Mouse (Mus musculus): ENCODE measurements at regions not wholly inside any gene's neighbourhood (a gene's known extent, or its start where the extent isn't known, plus 50 kb on each side); places are given as distances from the start of the nearest gene placed in this dataset.

DNA sequence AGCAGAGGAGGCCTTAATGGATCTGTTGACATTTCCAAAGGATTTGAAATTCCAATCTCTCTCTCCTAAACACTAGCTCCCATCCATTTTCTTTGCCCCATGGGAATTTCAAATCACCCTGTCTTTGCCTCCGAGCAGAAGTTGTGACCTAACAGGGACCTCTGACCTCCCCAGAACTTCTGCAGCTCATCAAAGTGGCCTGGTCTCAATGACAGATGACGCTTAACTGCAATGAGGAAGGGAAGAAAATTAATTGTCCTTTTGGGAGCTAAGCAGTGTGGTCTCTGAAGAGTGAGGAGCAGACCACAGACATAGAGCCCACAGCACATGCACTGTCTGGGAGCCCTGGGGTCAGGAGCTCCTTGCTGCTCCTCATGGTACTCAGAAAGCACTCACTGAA is 155.3 kb downstream of the Tox3 start:
- TF ChIP-seq POLR2A (IDR thresholded peaks at IDR 0.05; ENCODE audit: low read depth, low read length) (no peak), CTCF (IDR thresholded peaks at IDR 0.05; ENCODE audit: extremely low read depth, insufficient read depth, insufficient read length, insufficient replicate concordance) (no peak)
- WGBS: 65% methylated on average over 2 of the region's 2 CpGs
- no peaks in the 10 kb centered on the region for H3K36me3 ChIP-seq (ENCODE audit: control insufficient read depth, insufficient read depth, low read length)
- no peaks in the 10 kb centered on the region for H3K27me3 ChIP-seq (ENCODE audit: control insufficient read depth, insufficient read depth, low read length)
- no peak overlapping the region for H3K4me3 ChIP-seq (ENCODE audit: extremely low read depth, insufficient read depth, insufficient read length)
- H3K4me1 ChIP-seq (ENCODE audit: control insufficient read depth, insufficient read depth, insufficient read length): no peaks in the 10 kb centered on the region
- no peak overlapping the region for H3K27ac ChIP-seq (ENCODE audit: insufficient read depth, low read length)
- no peak for DNase-seq (ENCODE audit: low read depth in 1 of 2, low spot score in 2 of 2)

DNA sequence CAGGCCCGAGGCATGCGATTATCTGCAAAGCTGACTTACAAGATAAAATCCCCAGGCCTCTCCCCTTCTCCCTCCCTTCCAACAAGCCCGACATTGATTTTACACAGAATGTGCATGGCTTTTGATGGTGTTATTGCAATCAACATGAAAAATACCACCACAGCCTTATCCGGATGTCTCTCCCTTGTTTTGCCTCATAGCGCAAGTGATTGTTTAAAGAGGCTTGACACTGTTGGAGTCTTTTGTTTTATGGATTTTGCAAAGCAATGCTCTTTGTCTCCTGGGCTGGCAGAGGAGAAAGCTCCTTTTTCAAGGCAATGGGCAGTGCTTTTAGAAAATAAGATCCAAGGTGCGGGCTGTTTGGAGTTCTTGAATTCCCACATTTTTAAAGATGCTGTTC is 165.3 kb downstream of the Tox3 start:
- no peak overlapping the region for H3K27ac ChIP-seq (ENCODE audit: insufficient read depth, low read length)
- no peak for DNase-seq (ENCODE audit: low read depth in 1 of 2, low spot score in 2 of 2)
- 78% methylated on average over 6 of the region's 6 CpGs for WGBS
- H3K27me3 ChIP-seq (ENCODE audit: control insufficient read depth, insufficient read depth, low read length): no peaks in the 10 kb centered on the region
- no peak for TF ChIP-seq POLR2A (IDR thresholded peaks at IDR 0.05; ENCODE audit: low read depth, low read length)
- no peak for TF ChIP-seq CTCF (IDR thresholded peaks at IDR 0.05; ENCODE audit: extremely low read depth, insufficient read depth, insufficient read length, insufficient replicate concordance)
- H3K36me3 ChIP-seq (ENCODE audit: control insufficient read depth, insufficient read depth, low read length): no peaks in the 10 kb centered on the region
- no peaks in the 10 kb centered on the region for H3K4me1 ChIP-seq (ENCODE audit: control insufficient read depth, insufficient read depth, insufficient read length)
- no peak overlapping the region for H3K4me3 ChIP-seq (ENCODE audit: extremely low read depth, insufficient read depth, insufficient read length)

DNA sequence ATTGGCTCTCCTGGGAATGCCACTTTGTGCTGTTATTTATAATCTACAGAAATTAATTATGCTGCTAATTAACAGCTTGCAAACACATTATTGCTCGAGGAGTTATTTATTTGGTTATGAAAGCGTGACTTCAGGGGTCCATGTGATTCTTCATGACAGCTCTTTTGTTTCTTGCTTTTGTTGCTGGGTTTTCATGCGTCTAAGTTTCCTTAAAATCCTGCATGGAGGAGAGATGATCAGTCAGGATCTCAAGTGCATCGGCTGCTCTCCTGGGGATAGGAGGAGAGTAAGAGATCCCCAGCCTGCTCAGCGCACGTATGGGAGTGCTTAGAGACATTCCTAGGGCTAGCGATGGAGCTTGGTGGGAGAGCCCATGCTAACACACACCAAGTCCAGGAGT is 171.4 kb downstream of the Tox3 start:
- Histone ChIP-seq H3K36me3 (ENCODE audit: control insufficient read depth, insufficient read depth, low read length) (no peaks in the 10 kb centered on the region), H3K27ac (ENCODE audit: insufficient read depth, low read length) (no peak overlapping the region), H3K27me3 (ENCODE audit: control insufficient read depth, insufficient read depth, low read length) (no peaks in the 10 kb centered on the region), H3K4me1 (ENCODE audit: control insufficient read depth, insufficient read depth, insufficient read length) (no peaks in the 10 kb centered on the region), H3K4me3 (ENCODE audit: extremely low read depth, insufficient read depth, insufficient read length) (no peak overlapping the region)
- TF ChIP-seq CTCF (IDR thresholded peaks at IDR 0.05; ENCODE audit: extremely low read depth, insufficient read depth, insufficient read length, insufficient replicate concordance) (no peak), POLR2A (IDR thresholded peaks at IDR 0.05; ENCODE audit: low read depth, low read length) (no peak)
- WGBS: 81% methylated on average over 7 of the region's 7 CpGs
- no peak for DNase-seq (ENCODE audit: low read depth in 1 of 2, low spot score in 2 of 2)

DNA sequence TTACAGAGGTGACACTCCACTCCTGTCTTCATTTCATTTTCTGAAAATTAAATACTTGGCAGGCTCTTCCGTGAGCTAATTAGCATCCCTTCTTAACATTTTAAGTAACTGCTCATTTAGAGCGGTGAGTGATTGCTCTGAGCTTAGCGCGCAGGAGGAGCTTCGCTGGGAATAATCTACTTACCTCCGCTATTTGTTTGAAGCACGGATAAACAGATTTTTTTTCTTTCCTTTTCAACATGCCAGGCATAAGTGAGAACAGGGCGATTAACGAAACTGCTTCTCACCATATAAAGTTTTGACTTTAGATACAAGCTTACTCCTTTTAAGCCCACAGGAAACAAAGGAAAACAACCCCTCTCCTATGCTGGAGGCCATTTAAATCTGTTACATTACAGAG is 171.8 kb downstream of the Tox3 start:
- no peak overlapping the region for H3K4me3 ChIP-seq (ENCODE audit: extremely low read depth, insufficient read depth, insufficient read length)

DNA sequence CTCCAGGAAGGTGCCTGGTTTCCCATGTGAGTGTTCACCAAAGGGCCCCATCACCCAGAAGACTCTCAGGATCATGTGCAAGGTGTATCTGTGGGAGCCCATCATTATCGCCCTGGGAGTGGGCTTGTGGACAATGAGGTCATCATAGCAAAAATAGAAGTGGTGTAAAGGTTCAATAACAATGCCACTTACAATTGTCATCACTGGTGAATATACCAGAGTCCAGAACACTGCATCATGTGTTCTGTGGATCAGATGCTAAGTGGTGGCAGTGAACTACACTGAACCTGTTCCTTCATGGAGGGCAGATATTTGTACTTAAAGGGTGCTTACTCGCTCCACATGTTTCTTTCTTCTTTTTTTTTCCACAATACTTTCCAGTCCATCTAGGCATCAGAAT is 181.5 kb downstream of the Tox3 start:
- 90% methylated on average over 2 of the region's 2 CpGs for WGBS
- DNase-seq (ENCODE audit: low read depth in 1 of 2, low spot score in 2 of 2): no peak
- Histone ChIP-seq H3K27me3 (ENCODE audit: control insufficient read depth, insufficient read depth, low read length) (no peaks in the 10 kb centered on the region), H3K27ac (ENCODE audit: insufficient read depth, low read length) (no peak overlapping the region), H3K36me3 (ENCODE audit: control insufficient read depth, insufficient read depth, low read length) (no peaks in the 10 kb centered on the region), H3K4me3 (ENCODE audit: extremely low read depth, insufficient read depth, insufficient read length) (no peak overlapping the region), H3K4me1 (ENCODE audit: control insufficient read depth, insufficient read depth, insufficient read length) (no peaks in the 10 kb centered on the region)
- no peak for TF ChIP-seq POLR2A (IDR thresholded peaks at IDR 0.05; ENCODE audit: low read depth, low read length)
- no peak for TF ChIP-seq CTCF (IDR thresholded peaks at IDR 0.05; ENCODE audit: extremely low read depth, insufficient read depth, insufficient read length, insufficient replicate concordance)

More for the DNA sequence above, 171.8 kb downstream of the Tox3 start:
- DNase-seq (ENCODE audit: low read depth in 1 of 2, low spot score in 2 of 2): no peak
- WGBS: 61% methylated on average over 9 of the region's 9 CpGs
- no peaks in the 10 kb centered on the region for H3K4me1 ChIP-seq (ENCODE audit: control insufficient read depth, insufficient read depth, insufficient read length)
- TF ChIP-seq CTCF (IDR thresholded peaks at IDR 0.05; ENCODE audit: extremely low read depth, insufficient read depth, insufficient read length, insufficient replicate concordance) (no peak), POLR2A (IDR thresholded peaks at IDR 0.05; ENCODE audit: low read depth, low read length) (no peak)
- no peak overlapping the region for H3K27ac ChIP-seq (ENCODE audit: insufficient read depth, low read length)
- no peaks in the 10 kb centered on the region for H3K36me3 ChIP-seq (ENCODE audit: control insufficient read depth, insufficient read depth, low read length)
- no peaks in the 10 kb centered on the region for H3K27me3 ChIP-seq (ENCODE audit: control insufficient read depth, insufficient read depth, low read length)

DNA sequence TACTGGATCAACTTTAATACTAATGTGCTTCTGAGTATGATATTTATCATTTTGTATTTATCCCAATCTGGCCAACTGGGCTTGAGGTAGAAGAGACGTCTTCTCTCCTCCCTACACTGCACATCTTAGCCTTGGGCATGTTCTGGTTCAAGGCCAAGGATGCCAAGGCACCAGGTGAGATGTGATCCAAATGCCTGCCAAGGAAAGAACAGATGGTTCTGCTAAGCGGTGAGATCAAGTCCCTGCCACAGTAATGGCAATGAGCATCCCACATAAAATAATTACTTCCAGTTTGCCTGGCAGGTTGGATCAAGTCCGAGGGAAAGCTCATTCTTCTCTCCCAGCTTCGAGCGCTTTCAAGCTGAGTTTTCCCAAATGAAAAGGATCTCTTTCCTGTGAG is 196.7 kb downstream of the Tox3 start:
- no peaks in the 10 kb centered on the region for H3K36me3 ChIP-seq (ENCODE audit: control insufficient read depth, insufficient read depth, low read length)

DNA sequence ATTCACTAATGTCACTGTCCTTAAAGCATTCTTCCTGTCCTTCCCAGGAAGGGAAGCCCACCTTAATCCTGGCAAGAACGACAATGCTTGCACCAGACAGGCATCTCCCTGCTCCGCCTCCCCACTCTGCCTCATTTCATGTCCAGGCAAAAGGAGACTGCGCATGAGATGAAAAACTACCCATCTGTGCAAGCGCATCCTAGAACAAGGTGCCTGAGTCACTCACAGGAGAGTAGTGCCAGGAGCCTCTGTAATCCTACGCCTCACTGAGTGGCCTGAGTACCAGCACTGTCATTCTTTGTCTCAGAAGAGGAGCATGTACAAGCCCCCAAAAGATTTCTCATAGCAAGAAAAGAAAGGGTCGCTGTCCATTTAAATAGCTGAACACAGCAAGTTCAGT is 198.2 kb downstream of the Tox3 start:
- WGBS: 78% methylated on average over 6 of the region's 6 CpGs
- TF ChIP-seq POLR2A (IDR thresholded peaks at IDR 0.05; ENCODE audit: low read depth, low read length): no peak
- no peak for TF ChIP-seq CTCF (IDR thresholded peaks at IDR 0.05; ENCODE audit: extremely low read depth, insufficient read depth, insufficient read length, insufficient replicate concordance)

More for the DNA sequence above, 196.7 kb downstream of the Tox3 start:
- H3K4me3 ChIP-seq (ENCODE audit: extremely low read depth, insufficient read depth, insufficient read length): no peak overlapping the region
- no peak for TF ChIP-seq POLR2A (IDR thresholded peaks at IDR 0.05; ENCODE audit: low read depth, low read length)
- TF ChIP-seq CTCF (IDR thresholded peaks at IDR 0.05; ENCODE audit: extremely low read depth, insufficient read depth, insufficient read length, insufficient replicate concordance): no peak
- no peak overlapping the region for H3K27ac ChIP-seq (ENCODE audit: insufficient read depth, low read length)
- WGBS: 89% methylated on average over 5 of the region's 5 CpGs
- H3K4me1 ChIP-seq (ENCODE audit: control insufficient read depth, insufficient read depth, insufficient read length): no peaks in the 10 kb centered on the region
- no peak for DNase-seq (ENCODE audit: low read depth in 1 of 2, low spot score in 2 of 2)
- no peaks in the 10 kb centered on the region for H3K27me3 ChIP-seq (ENCODE audit: control insufficient read depth, insufficient read depth, low read length)

More for the DNA sequence above, 198.2 kb downstream of the Tox3 start:
- Histone ChIP-seq H3K36me3 (ENCODE audit: control insufficient read depth, insufficient read depth, low read length) (no peaks in the 10 kb centered on the region), H3K27ac (ENCODE audit: insufficient read depth, low read length) (no peak overlapping the region), H3K4me1 (ENCODE audit: control insufficient read depth, insufficient read depth, insufficient read length) (no peaks in the 10 kb centered on the region), H3K4me3 (ENCODE audit: extremely low read depth, insufficient read depth, insufficient read length) (no peak overlapping the region), H3K27me3 (ENCODE audit: control insufficient read depth, insufficient read depth, low read length) (no peaks in the 10 kb centered on the region)
- no peak for DNase-seq (ENCODE audit: low read depth in 1 of 2, low spot score in 2 of 2)
